Mouse (Mus musculus) limb, embryonic 14.5 days (tissue): ENCODE results near the gene Gm5141. TPM values are rescaled to one million over a fixed set of nuclear protein-coding genes. Genes with fewer than 3 reads are reported as not detected.
"Not testable (repeated sequence)": the region's sequence is repeated elsewhere in the genome, so short reads cannot be mapped to it uniquely, and the experiment has no call there.

ENCODE experiments used
- ATAC-seq: fragments of 200-750 bp; cut with Nextera tagmentation; 2 replicates; pipeline ENCODE4 v1.8.0; 2017; ENCODE audit warnings: low read depth, moderate number of reproducible peaks, moderate TSS enrichment; ENCODE audit not compliant: low FRiP score
- DNase-seq: peaks from one replicate; pipeline ENCODE4 v3.0.0-alpha.2; 2015; ENCODE audit warnings: low spot score
- H3K27ac ChIP-seq: fragments of 300-500 bp; sonication (generic); replicated peaks from 2 replicates; pipeline ENCODE4 v1.5.1; 2014; ENCODE audit warnings: low read depth, mild to moderate bottlenecking, low read length, moderate library complexity, mixed read lengths
- H3K27me3 ChIP-seq: fragments of 300-500 bp; sonication (generic); 2 replicates; pipeline ENCODE4 v1.6.1; 2014; ENCODE audit warnings: low read length, mixed read lengths; ENCODE audit not compliant: control insufficient read depth, insufficient read depth
- H3K36me3 ChIP-seq: fragments of 300-500 bp; sonication (generic); 2 replicates; pipeline ENCODE4 v1.6.1; 2014; ENCODE audit warnings: mild to moderate bottlenecking, low read length, moderate library complexity, mixed read lengths; ENCODE audit not compliant: control insufficient read depth, insufficient read depth
- H3K4me1 ChIP-seq: fragments of 300-500 bp; sonication (generic); 2 replicates; pipeline ENCODE4 v1.6.1; 2014; ENCODE audit warnings: antibody characterized with exemption, low read length, mixed read lengths; ENCODE audit not compliant: control insufficient read depth, insufficient read depth
- H3K4me2 ChIP-seq: fragments of 300-500 bp; sonication (generic); replicated peaks from 2 replicates; pipeline ENCODE4 v1.6.1; 2014; ENCODE audit warnings: low read depth, mild to moderate bottlenecking, low read length, moderate library complexity; ENCODE audit not compliant: severe bottlenecking
- H3K4me3 ChIP-seq: fragments of 300-500 bp; sonication (generic); replicated peaks from 2 replicates; pipeline ENCODE4 v1.5.1; 2014; ENCODE audit warnings: low read length
- H3K9ac ChIP-seq: fragments of 300-500 bp; sonication (generic); 2 replicates; pipeline ENCODE4 v1.6.1; 2014; ENCODE audit warnings: mild to moderate bottlenecking, low read depth, low read length, moderate library complexity; ENCODE audit not compliant: severe bottlenecking
- H3K9me3 ChIP-seq: fragments of 300-500 bp; sonication (generic); 2 replicates; pipeline ENCODE4 v1.6.1; 2016; ENCODE audit warnings: low read length; ENCODE audit not compliant: control insufficient read depth
- POLR2A ChIP-seq: fragments of 200-500 bp; IDR thresholded peaks from 2 replicates; pipeline ENCODE4 v1.8.0; 2012; ENCODE audit warnings: inconsistent platforms, mild to moderate bottlenecking, moderate library complexity, borderline replicate concordance; ENCODE audit not compliant: insufficient read depth, insufficient read length; ENCODE audit errors: extremely low read depth
- WGBS: fragments of 180-500 bp; shearing (Covaris S2); extraction: QIAGEN DNeasy Blood & Tissue Kit; methylation state at CpG from one replicate; pipeline ENCODE4 v1.1.7; 2014; 5-methylcytosine and 5-hydroxymethylcytosine counted together
- polyA plus RNA-seq, 2 experiments: library from polyadenylated mRNA; depleted of rRNA in 1 of 2; stranded (reverse) in 1 of 2; unstranded in 1 of 2; fragments of >200 nt; fragmentation: Nextera tagmentation in 1 of 2; extraction: Ambion mirVana in 1 of 2; gene quantifications; 2 replicates each; pipeline versions ENCODE4 v1.2.1 to v1.2.3; 2012 to 2014

The Gm5141 gene
- polyA plus RNA-seq (2012; rRNA removed): 2.7 and 6.3 TPM in 2 replicates
- 9.7 and 10.6 TPM in 2 replicates for polyA plus RNA-seq (2014; fragmentation: Nextera tagmentation; extraction: Ambion mirVana)

DNA sequence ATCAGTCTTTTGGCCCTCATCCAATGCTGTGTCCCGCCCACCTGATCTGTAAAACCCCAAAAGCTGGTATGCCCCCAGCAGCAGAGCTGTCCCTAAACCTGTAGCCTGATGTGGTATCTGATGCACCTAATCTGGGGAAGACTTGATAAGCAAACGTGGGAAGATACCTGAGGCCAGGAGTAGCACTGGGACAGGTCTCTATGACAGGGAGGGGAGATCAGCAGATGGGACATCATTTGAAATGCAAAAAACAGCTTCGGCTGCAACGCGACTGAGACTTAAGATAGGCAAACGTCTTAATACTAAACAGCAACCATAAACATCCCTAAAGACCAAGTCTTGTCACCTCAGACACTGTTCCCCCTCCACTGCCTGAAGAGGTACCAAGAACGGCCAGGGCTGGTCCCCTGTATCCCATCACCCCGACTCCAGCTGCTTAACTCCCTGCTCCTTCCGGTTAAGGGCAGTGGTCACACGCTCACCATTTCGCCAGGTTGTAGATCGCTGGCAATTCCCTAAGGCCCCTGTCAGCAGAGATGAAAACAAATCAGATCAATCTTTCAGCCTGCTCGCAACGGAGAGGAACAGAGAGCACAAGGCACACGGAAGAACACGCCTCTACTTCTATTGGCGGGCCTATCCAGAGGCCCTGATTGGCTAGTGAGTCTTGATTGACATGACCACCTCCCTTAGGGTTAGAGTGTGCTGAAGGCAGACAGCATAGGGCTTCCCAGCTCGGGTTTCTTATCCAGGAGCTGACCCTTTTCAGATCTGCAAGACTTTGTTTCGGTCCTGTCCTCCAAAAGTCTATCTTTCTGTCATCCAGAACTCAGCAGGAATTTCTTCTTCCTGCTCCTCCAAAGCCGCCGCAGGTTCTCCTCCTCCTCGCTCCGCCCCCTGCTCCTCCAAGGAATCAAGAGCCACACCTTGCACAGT is at the start of gene Gm5141:
Gm5141 (minus strand) TSS at position 610 of the 936 bp plus-strand sequence.
- not testable (repeated sequence) for H3K4me1 ChIP-seq, H3K36me3 ChIP-seq, H3K9me3 ChIP-seq, H3K27me3 ChIP-seq, H3K27ac ChIP-seq
- peak; percentile 99 for ATAC-seq
- DNase-seq: peak; percentile 16
- Histone ChIP-seq H3K9ac (peak within 1 kb of the TSS; percentile 50), H3K4me3 (peak within 1 kb of the TSS; percentile 50), H3K4me2 (peak within 1 kb of the TSS; percentile 62)
- 5% methylated on average over 20 of the region's 23 CpGs for WGBS

DNA sequence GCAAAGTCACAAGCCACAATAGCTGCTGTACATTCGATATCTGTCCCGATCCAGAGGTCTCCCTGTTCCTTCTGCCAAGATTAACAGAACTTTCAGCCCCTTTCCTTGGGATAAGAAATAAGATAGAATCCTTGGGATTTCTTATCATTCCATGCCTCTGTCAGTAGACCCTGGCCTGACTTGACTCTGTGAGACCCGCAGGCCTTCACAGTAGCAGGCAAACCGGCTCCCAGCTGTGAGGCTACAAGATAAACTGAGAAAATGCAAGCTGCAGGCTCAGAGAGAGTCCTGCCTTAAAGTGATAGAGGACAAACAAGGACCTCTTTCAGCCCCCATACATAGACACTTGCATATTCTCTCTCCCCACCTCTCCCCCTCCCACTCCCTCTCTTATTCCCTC is 47.7 kb upstream of the Gm5141 start:
- WGBS: 41% methylated on average over 4 of the region's 4 CpGs
- no peaks in the 10 kb centered on the region for H3K4me1 ChIP-seq
- DNase-seq: no peak
- ATAC-seq: no peak
- H3K9ac ChIP-seq: no peak overlapping the region
- H3K9me3 ChIP-seq: no peaks in the 10 kb centered on the region
- H3K27me3 ChIP-seq: no peaks in the 10 kb centered on the region
- H3K4me2 ChIP-seq: no peak overlapping the region
- no peak overlapping the region for H3K27ac ChIP-seq
- H3K36me3 ChIP-seq: no peaks in the 10 kb centered on the region
- TF ChIP-seq POLR2A: no peak
- no peak overlapping the region for H3K4me3 ChIP-seq

DNA sequence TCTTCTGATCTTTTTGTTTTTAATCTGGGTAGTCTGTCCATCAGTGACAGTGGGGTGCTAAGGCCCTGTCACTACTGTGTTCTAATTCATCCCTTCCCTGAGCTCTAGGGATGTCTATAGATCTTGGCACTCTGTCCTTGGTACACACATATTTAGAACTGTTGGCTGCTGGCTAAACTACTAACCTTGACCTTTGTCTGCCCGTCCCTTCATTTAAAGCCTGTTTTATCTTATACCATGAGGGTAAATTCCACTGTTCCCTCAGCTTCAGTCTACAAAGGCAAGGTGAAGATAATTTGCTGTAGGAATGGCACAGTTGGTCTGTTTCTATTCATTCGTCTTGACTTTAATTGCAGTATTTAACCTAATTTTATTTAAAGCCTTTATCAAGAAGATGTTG is 46.6 kb upstream of the Gm5141 start:
- H3K9ac ChIP-seq: no peak overlapping the region
- no peaks in the 10 kb centered on the region for H3K27me3 ChIP-seq
- H3K27ac ChIP-seq: no peak overlapping the region
- H3K4me1 ChIP-seq: no peaks in the 10 kb centered on the region
- no peak for ATAC-seq
- no peak for TF ChIP-seq POLR2A
- H3K36me3 ChIP-seq: no peaks in the 10 kb centered on the region
- 79% methylated on average over 2 of the region's 2 CpGs for WGBS
- H3K9me3 ChIP-seq: no peaks in the 10 kb centered on the region
- no peak overlapping the region for H3K4me3 ChIP-seq
- H3K4me2 ChIP-seq: no peak overlapping the region
- no peak for DNase-seq

DNA sequence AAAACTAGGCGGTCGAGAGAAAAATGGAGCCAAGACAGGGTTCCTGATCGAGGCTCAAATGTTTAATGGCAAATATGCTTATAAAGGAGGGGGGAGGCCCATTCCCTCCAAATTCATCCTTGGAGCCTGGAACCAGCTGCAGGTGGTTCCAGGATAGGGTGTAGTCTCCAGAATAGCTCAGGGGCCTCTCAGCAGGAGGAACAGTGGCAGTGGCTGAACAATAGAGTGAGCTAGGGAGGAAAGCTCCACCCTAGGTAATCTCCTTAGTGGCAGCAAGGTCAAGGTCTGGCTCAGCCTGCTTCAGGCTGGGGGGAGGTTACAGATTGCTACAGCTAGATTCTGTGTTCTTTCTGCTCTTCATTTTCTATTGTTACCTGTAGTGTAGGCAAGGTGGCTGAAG is 30.1 kb upstream of the Gm5141 start:
- not testable (repeated sequence) for H3K9me3 ChIP-seq, H3K4me3 ChIP-seq, H3K27me3 ChIP-seq, H3K4me2 ChIP-seq, H3K4me1 ChIP-seq, ATAC-seq, H3K36me3 ChIP-seq, H3K27ac ChIP-seq, DNase-seq, H3K9ac ChIP-seq
- 77% methylated on average over 3 of the region's 3 CpGs for WGBS

DNA sequence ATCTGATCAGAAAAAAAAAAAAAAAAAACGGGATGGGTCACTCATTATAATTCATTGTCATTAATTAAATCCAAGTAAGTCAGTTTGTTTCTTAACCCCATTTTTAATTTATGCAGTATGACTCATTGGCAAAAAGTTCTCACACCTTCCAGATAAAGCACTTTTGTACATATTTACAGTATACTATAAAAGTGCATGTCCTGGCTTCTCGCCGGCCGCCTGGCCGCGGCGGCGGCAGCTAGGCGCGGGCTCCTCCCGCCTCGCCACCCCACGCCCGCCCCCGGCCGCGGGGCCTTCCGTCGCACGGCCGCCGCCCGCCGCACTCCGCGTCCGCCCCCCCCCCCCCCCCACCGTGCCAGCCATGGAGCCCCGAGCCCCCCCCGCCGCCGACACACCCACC is 27.1 kb upstream of the Gm5141 start:
- Histone ChIP-seq H3K27me3 (no peaks in the 10 kb centered on the region), H3K9me3 (no peaks in the 10 kb centered on the region), H3K4me1 (no peaks in the 10 kb centered on the region), H3K27ac (no peak overlapping the region), H3K4me2 (peak overlapping the region; percentile 52), H3K4me3 (peak overlapping the region; percentile 30), H3K9ac (peak overlapping the region; percentile 25; the same call in 1 of the 2 replicates), H3K36me3 (no peaks in the 10 kb centered on the region)
- ATAC-seq (no peak), DNase-seq (no peak)
- 13% methylated on average over 25 of the region's 32 CpGs for WGBS
- TF ChIP-seq POLR2A: no peak

DNA sequence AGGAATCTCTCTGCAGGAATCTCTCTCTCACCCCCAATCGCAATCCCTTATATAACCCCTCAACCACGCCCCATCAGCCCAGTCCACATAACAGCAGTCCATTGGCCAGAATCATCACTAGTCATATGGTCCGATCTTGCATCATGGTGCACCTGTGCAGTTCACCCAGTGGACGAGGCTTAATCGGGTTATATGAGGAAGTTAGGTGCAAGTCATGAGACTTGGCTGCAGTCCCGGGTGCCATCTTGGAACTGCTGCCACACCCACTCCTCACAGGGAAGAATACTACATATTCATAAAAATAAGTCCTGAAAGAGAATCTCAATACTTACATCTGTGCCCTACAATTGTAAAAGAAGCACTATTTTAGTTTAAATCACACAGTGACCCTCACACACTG is 22.4 kb upstream of the Gm5141 start:
- ATAC-seq, H3K4me2 ChIP-seq, DNase-seq, H3K27me3 ChIP-seq, H3K4me1 ChIP-seq, H3K4me3 ChIP-seq, H3K9me3 ChIP-seq, H3K36me3 ChIP-seq, H3K27ac ChIP-seq, H3K9ac ChIP-seq: not testable (repeated sequence)
- WGBS: 88% methylated on average over 6 of the region's 6 CpGs

DNA sequence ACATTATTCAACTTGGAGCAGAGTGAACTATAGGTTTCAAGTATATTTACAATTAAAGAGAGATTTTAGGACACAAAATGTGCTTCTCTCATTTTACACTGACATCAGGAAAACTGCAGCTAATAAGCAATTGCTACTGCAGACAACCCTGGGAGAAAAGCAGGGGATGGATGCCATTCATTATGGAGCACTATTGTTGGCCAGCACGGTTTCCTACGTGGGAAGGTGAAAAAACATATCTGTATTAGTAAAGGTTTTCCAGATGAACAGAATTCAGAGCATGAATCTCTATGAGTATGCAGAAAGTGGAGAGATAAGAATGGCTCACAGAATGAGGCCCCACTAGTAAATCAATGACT is 506 bp upstream of the Gm5141 start:
- not testable (repeated sequence) for H3K27ac ChIP-seq, ATAC-seq, H3K4me1 ChIP-seq, H3K9me3 ChIP-seq, H3K36me3 ChIP-seq, H3K9ac ChIP-seq, DNase-seq, H3K27me3 ChIP-seq
- 66% methylated on average over 2 of the region's 2 CpGs for WGBS
- Histone ChIP-seq H3K4me2 (peak overlapping the region; percentile 34), H3K4me3 (peak overlapping the region; percentile 50)

DNA sequence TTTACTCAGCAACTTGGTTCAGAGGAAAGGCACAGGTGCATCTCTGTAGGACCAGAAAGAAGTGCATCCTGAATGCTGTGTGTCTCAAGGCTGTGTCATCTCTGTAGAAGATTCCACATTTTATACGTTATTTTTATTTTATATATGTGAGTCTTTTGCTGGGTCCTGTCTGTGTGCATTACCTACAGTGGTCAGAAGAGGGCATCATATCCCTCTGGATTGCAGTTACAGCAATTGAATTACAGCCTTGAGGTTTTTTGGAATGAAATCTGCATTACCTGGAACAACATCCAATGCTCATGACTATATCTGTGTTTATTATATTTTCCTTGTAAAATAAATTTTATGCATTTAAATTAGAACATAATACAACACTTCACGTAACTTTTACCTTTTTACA is 21.8 kb downstream of the Gm5141 start:
- not testable (repeated sequence) for H3K4me3 ChIP-seq, H3K4me1 ChIP-seq, H3K27me3 ChIP-seq, ATAC-seq, H3K9me3 ChIP-seq, H3K4me2 ChIP-seq, H3K9ac ChIP-seq, H3K36me3 ChIP-seq, H3K27ac ChIP-seq
- peak; percentile 21 for DNase-seq
- 60% methylated on average over 2 of the region's 2 CpGs for WGBS
